Mouse (Mus musculus): ENCODE data around the gene Dpysl4.

GRCm38 (mm10) chr7:139101286-139101804, 15.5 kb downstream of the Dpysl4 start:
- no peak for TF ChIP-seq POLR2A (IDR thresholded peaks at IDR 0.05; ENCODE audit: borderline replicate concordance, extremely low read depth, insufficient read depth, insufficient read length, poor library complexity, severe bottlenecking)
- no peak for TF ChIP-seq CTCF (IDR thresholded peaks at IDR 0.05; ENCODE audit: borderline replicate concordance, extremely low read depth, insufficient read depth, insufficient read length)

Data from brain, embryonic 14.5 days (tissue).